Mouse (Mus musculus): Measurements from ENCODE around the gene Ppp1r1b. TPM values are rescaled to one million over a fixed set of nuclear protein-coding genes. Genes with fewer than 3 reads are reported as not detected.

The Ppp1r1b gene
- polyA plus RNA-seq, 1 experiment = 0.02 TPM

GRCm38 (mm10) chr11:98339679-98340287 is 8.4 kb upstream of the Ppp1r1b start:
- no peak for TF ChIP-seq GATA1 (IDR thresholded peaks at IDR 0.05; ENCODE audit: low read length)
- TF ChIP-seq TAL1 (IDR thresholded peaks at IDR 0.05; ENCODE audit: low read length) = no peak
- no peaks in the 10 kb centered on the region for H3K9me3 ChIP-seq (ENCODE audit: control insufficient read depth, low read length)
- peaks cover 88% of the 10 kb centered on the region for H3K27me3 ChIP-seq (ENCODE audit: control insufficient read depth)
- no peaks in the 10 kb centered on the region for H3K36me3 ChIP-seq (ENCODE audit: control insufficient read depth)
- H3K4me1 ChIP-seq (ENCODE audit: control insufficient read depth) = peaks cover 11% of the 10 kb centered on the region
- H3K4me3 ChIP-seq (replicated peaks) = no peak overlapping the region

GRCm38 (mm10) chr11:98340597-98340996 is 7.6 kb upstream of the Ppp1r1b start:
- no peaks in the 10 kb centered on the region for H3K9me3 ChIP-seq (ENCODE audit: control insufficient read depth, low read length)
- peaks cover 8% of the 10 kb centered on the region for H3K4me1 ChIP-seq (ENCODE audit: control insufficient read depth)
- no peak overlapping the region for H3K4me3 ChIP-seq (replicated peaks)
- TF ChIP-seq GATA1 (IDR thresholded peaks at IDR 0.05; ENCODE audit: low read length) = no peak
- no peak for TF ChIP-seq TAL1 (IDR thresholded peaks at IDR 0.05; ENCODE audit: low read length)
- H3K36me3 ChIP-seq (ENCODE audit: control insufficient read depth) = no peaks in the 10 kb centered on the region
- peaks cover 88% of the 10 kb centered on the region for H3K27me3 ChIP-seq (ENCODE audit: control insufficient read depth)

GRCm38 (mm10) chr11:98341174-98341573 is 7.0 kb upstream of the Ppp1r1b start:
- Histone ChIP-seq H3K4me3 (replicated peaks) (no peak overlapping the region), H3K27me3 (ENCODE audit: control insufficient read depth) (peaks cover 88% of the 10 kb centered on the region), H3K9me3 (ENCODE audit: control insufficient read depth, low read length) (no peaks in the 10 kb centered on the region), H3K36me3 (ENCODE audit: control insufficient read depth) (no peaks in the 10 kb centered on the region), H3K4me1 (ENCODE audit: control insufficient read depth) (peaks cover 7% of the 10 kb centered on the region)
- TF ChIP-seq GATA1 (IDR thresholded peaks at IDR 0.05; ENCODE audit: low read length) = no peak
- TF ChIP-seq TAL1 (IDR thresholded peaks at IDR 0.05; ENCODE audit: low read length) = no peak

GRCm38 (mm10) chr11:98342000-98342945 is 5.9 kb upstream of the Ppp1r1b start:
- peaks cover 7% of the 10 kb centered on the region for H3K4me1 ChIP-seq (ENCODE audit: control insufficient read depth)
- no peak overlapping the region for H3K4me3 ChIP-seq (replicated peaks)
- H3K36me3 ChIP-seq (ENCODE audit: control insufficient read depth) = no peaks in the 10 kb centered on the region
- H3K27me3 ChIP-seq (ENCODE audit: control insufficient read depth) = peaks cover 88% of the 10 kb centered on the region
- no peak for TF ChIP-seq TAL1 (IDR thresholded peaks at IDR 0.05; ENCODE audit: low read length)
- no peak for TF ChIP-seq GATA1 (IDR thresholded peaks at IDR 0.05; ENCODE audit: low read length)
- no peaks in the 10 kb centered on the region for H3K9me3 ChIP-seq (ENCODE audit: control insufficient read depth, low read length)

- Histone ChIP-seq H3K27me3 (ENCODE audit: control insufficient read depth) (peaks cover 88% of the 10 kb centered on the region), H3K4me3 (replicated peaks) (no peak overlapping the region), H3K9me3 (ENCODE audit: control insufficient read depth, low read length) (no peaks in the 10 kb centered on the region; the same call in 1 of the 2 replicates), H3K36me3 (ENCODE audit: control insufficient read depth) (no peaks in the 10 kb centered on the region), H3K4me1 (ENCODE audit: control insufficient read depth) (peaks cover 7% of the 10 kb centered on the region)
- no peak for TF ChIP-seq GATA1 (IDR thresholded peaks at IDR 0.05; ENCODE audit: low read length)
- no peak for TF ChIP-seq TAL1 (IDR thresholded peaks at IDR 0.05; ENCODE audit: low read length)
Observed at GRCm38 (mm10) chr11:98345253-98345652, 3.0 kb upstream of the Ppp1r1b start.

- H3K4me1 ChIP-seq (ENCODE audit: control insufficient read depth) = peaks cover 7% of the 10 kb centered on the region
- TF ChIP-seq TAL1 (IDR thresholded peaks at IDR 0.05; ENCODE audit: low read length) (no peak), GATA1 (IDR thresholded peaks at IDR 0.05; ENCODE audit: low read length) (no peak)
- no peaks in the 10 kb centered on the region; the same call in 1 of the 2 replicates for H3K9me3 ChIP-seq (ENCODE audit: control insufficient read depth, low read length)
- H3K36me3 ChIP-seq (ENCODE audit: control insufficient read depth) = no peaks in the 10 kb centered on the region
- H3K4me3 ChIP-seq (replicated peaks) = no peak overlapping the region
- H3K27me3 ChIP-seq (ENCODE audit: control insufficient read depth) = peaks cover 90% of the 10 kb centered on the region
Observed at GRCm38 (mm10) chr11:98346168-98346567, 2.0 kb upstream of the Ppp1r1b start.

- no peaks in the 10 kb centered on the region; the same call in 1 of the 2 replicates for H3K9me3 ChIP-seq (ENCODE audit: control insufficient read depth, low read length)
- no peaks in the 10 kb centered on the region for H3K36me3 ChIP-seq (ENCODE audit: control insufficient read depth)
- no peak for TF ChIP-seq GATA1 (IDR thresholded peaks at IDR 0.05; ENCODE audit: low read length)
- TF ChIP-seq TAL1 (IDR thresholded peaks at IDR 0.05; ENCODE audit: low read length) = no peak
- H3K27me3 ChIP-seq (ENCODE audit: control insufficient read depth) = peaks cover 90% of the 10 kb centered on the region
- H3K4me3 ChIP-seq (replicated peaks) = no peak overlapping the region
- peaks cover 4% of the 10 kb centered on the region for H3K4me1 ChIP-seq (ENCODE audit: control insufficient read depth)
Observed at GRCm38 (mm10) chr11:98347385-98348082, 670 bp upstream of the Ppp1r1b start.

- TF ChIP-seq TAL1 (IDR thresholded peaks at IDR 0.05; ENCODE audit: low read length) (no peak), GATA1 (IDR thresholded peaks at IDR 0.05; ENCODE audit: low read length) (no peak)
- H3K4me3 ChIP-seq (replicated peaks) = no peak overlapping the region
- no peaks in the 10 kb centered on the region for H3K36me3 ChIP-seq (ENCODE audit: control insufficient read depth)
- no peaks in the 10 kb centered on the region; the same call in 1 of the 2 replicates for H3K9me3 ChIP-seq (ENCODE audit: control insufficient read depth, low read length)
- H3K27me3 ChIP-seq (ENCODE audit: control insufficient read depth) = peaks cover 96% of the 10 kb centered on the region
- H3K4me1 ChIP-seq (ENCODE audit: control insufficient read depth) = no peaks in the 10 kb centered on the region
Observed at GRCm38 (mm10) chr11:98349308-98349707, 1.1 kb downstream of the Ppp1r1b start.

Measured in erythroblast, embryonic 14.5 days (primary cell).